Mouse (Mus musculus) R1 (cell line): Measurements from ENCODE around the gene Mettl23.

Experiments
- DNase-seq: peaks from one replicate; pipeline ENCODE4 v3.0.0-alpha.2; 2018; ENCODE audit warnings: low read depth, low spot score

Gene Mettl23

GRCm38 (mm10) chr11:116843261-116844233 lies at the start of gene Mettl23, which contains the start of gene Jmjd6:
Mettl23 (plus strand) TSS chr11:116843278.
Jmjd6 (minus strand) TSS chr11:116843449.
- DNase-seq, result peak; percentile 97

- DNase-seq, result no peak
Observed at GRCm38 (mm10) chr11:116799364-116799763, 43.7 kb upstream of the Mettl23 start.

- DNase-seq, result no peak
Observed at GRCm38 (mm10) chr11:116801106-116801505, 42.0 kb upstream of the Mettl23 start.

GRCm38 (mm10) chr11:116802709-116803108 lies 40.4 kb upstream of the Mettl23 start:
- DNase-seq, result no peak

GRCm38 (mm10) chr11:116806136-116807071 lies 36.7 kb upstream of the Mettl23 start:
- DNase-seq, result no peak

- peak; percentile 35 for DNase-seq
Observed at GRCm38 (mm10) chr11:116807116-116807515, 36.0 kb upstream of the Mettl23 start.

- no peak for DNase-seq
Observed at GRCm38 (mm10) chr11:116807526-116807925, 35.6 kb upstream of the Mettl23 start.

- DNase-seq, result peak; percentile 73
Observed at GRCm38 (mm10) chr11:116807938-116808606, 35.0 kb upstream of the Mettl23 start.

- DNase-seq, result no peak
Observed at GRCm38 (mm10) chr11:116808811-116809395, 34.2 kb upstream of the Mettl23 start.

GRCm38 (mm10) chr11:116809520-116809919 lies 33.6 kb upstream of the Mettl23 start:
- DNase-seq, result no peak

- DNase-seq, result no peak
Observed at GRCm38 (mm10) chr11:116810528-116810927, 32.5 kb upstream of the Mettl23 start.

- DNase-seq, result peak; percentile 77
Observed at GRCm38 (mm10) chr11:116810983-116811901, 31.8 kb upstream of the Mettl23 start.

- DNase-seq, result no peak
Observed at GRCm38 (mm10) chr11:116812793-116813529, 30.1 kb upstream of the Mettl23 start.

GRCm38 (mm10) chr11:116813610-116814009 lies 29.5 kb upstream of the Mettl23 start:
- no peak for DNase-seq

- no peak for DNase-seq
Observed at GRCm38 (mm10) chr11:116814076-116814883, 28.8 kb upstream of the Mettl23 start.

GRCm38 (mm10) chr11:116814884-116815415 lies 28.1 kb upstream of the Mettl23 start:
- DNase-seq, result no peak

- DNase-seq, result no peak
Observed at GRCm38 (mm10) chr11:116816769-116817168, 26.3 kb upstream of the Mettl23 start.

- no peak for DNase-seq
Observed at GRCm38 (mm10) chr11:116817567-116817966, 25.5 kb upstream of the Mettl23 start.
